Mouse (Mus musculus) midbrain, embryonic 11.5 days (tissue): ENCODE results near the gene Rnf24. TPM values are rescaled to one million over a fixed set of nuclear protein-coding genes. Genes with fewer than 3 reads are reported as not detected.

Experiments used
- ATAC-seq: fragments of 200-750 bp; cut with Nextera tagmentation; 2 replicates; pipeline ENCODE4 v1.8.0; 2017; ENCODE audit warnings: moderate TSS enrichment, moderate library complexity; ENCODE audit not compliant: low FRiP score
- DNase-seq: peaks from one replicate; pipeline ENCODE4 v3.0.0; 2015; ENCODE audit warnings: low spot score; ENCODE audit errors: missing footprints
- H3K27ac ChIP-seq: fragments of 300-500 bp; sonication (generic); 2 replicates; pipeline ENCODE4 v1.5.1; 2014; ENCODE audit warnings: low read depth, low read length
- H3K27me3 ChIP-seq: fragments of 300-500 bp; sonication (generic); 2 replicates; pipeline ENCODE4 v1.6.1; 2014; ENCODE audit warnings: mild to moderate bottlenecking, low read length, moderate library complexity, mixed read lengths; ENCODE audit not compliant: control insufficient read depth, insufficient read depth
- H3K36me3 ChIP-seq: fragments of 300-500 bp; sonication (generic); 2 replicates; pipeline ENCODE4 v1.6.1; 2014; ENCODE audit warnings: mild to moderate bottlenecking, low read length, moderate library complexity, mixed read lengths; ENCODE audit not compliant: control insufficient read depth, insufficient read depth
- H3K4me1 ChIP-seq: fragments of 300-500 bp; sonication (generic); 2 replicates; pipeline ENCODE4 v1.6.1; 2014; ENCODE audit warnings: low read length; ENCODE audit not compliant: control insufficient read depth, insufficient read depth
- H3K4me2 ChIP-seq: fragments of 300-500 bp; sonication (generic); 2 replicates; pipeline ENCODE4 v1.6.1; 2014; ENCODE audit warnings: mild to moderate bottlenecking, moderate library complexity
- H3K4me3 ChIP-seq: fragments of 300-500 bp; sonication (generic); 2 replicates; pipeline ENCODE4 v1.5.1; 2014; ENCODE audit warnings: low read depth, low read length
- H3K9ac ChIP-seq: fragments of 300-500 bp; sonication (generic); 2 replicates; pipeline ENCODE4 v1.6.1; 2014; ENCODE audit warnings: low read length
- H3K9me3 ChIP-seq: fragments of 300-500 bp; sonication (generic); 2 replicates; pipeline ENCODE4 v1.6.1; 2016; ENCODE audit warnings: low read length; ENCODE audit not compliant: control insufficient read depth
- WGBS: fragments of 180-500 bp; shearing (Covaris S2); extraction: QIAGEN DNeasy Blood & Tissue Kit; methylation state at CpG from one replicate; pipeline ENCODE4 v1.1.7; 2014; 5-methylcytosine and 5-hydroxymethylcytosine counted together
- polyA plus RNA-seq: library from polyadenylated mRNA; unstranded; fragments of >200 nt; fragmentation: Nextera tagmentation; extraction: Ambion mirVana; gene quantifications from 2 replicates; pipeline ENCODE4 v1.2.1, GENCODE M21; 2014

Rnf24 gene
- polyA plus RNA-seq, result 8.5 and 9.2 TPM in 2 replicates

DNA sequence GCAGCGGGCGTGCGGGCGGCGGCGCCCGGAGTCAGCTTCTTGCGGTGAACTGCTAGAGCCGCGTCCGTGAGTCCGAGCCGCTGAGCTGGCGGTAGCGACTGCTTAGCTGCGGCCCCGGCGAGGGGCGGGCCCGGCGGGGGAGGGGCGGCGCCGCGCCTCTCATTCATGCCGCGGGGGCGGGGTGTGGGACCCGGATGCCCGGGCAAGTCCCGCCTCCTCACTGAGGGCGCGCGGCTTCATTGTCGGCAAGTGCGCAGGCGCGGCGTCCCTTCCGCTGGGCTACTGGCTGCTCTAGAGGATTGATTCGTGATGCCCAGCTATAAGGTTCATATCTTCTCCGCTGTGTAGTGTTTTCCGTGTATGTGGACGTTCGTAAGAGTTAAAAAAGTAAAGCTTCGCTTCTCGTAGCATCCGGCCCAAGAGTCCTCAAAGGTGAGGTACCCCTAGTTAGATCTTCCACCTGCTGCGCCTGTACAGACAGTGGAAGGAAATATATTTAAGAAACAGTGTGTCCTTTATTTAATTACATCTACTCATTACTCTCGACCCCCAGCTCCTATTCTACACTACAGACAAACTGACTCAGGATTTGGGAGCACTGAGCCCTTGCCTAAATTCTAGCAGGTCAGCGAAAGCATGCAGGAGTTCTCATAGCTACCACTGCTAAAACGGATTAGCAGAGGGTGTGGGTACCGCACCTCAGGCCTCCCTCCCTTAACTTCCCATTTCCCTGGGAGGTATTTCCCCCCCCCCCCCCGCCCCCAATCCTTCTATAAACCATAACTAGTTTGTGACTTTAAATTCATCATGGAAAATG lies at the start of gene Rnf24:
Gene Rnf24, minus strand, starts transcription at position 146 of the 817 bp plus-strand sequence.
- peak; percentile 100 for DNase-seq
- Histone ChIP-seq H3K9ac (peak within 1 kb of the TSS; percentile 94), H3K27ac (peak within 1 kb of the TSS; percentile 96), H3K9me3 (no peaks in the 10 kb centered on the region), H3K4me2 (peak within 1 kb of the TSS; percentile 71), H3K27me3 (no peaks in the 10 kb centered on the region), H3K4me1 (peaks cover 5% of the 10 kb centered on the region; the same call in 1 of the 2 replicates), H3K36me3 (no peaks in the 10 kb centered on the region), H3K4me3 (peak within 1 kb of the TSS; percentile 84)
- ATAC-seq, result peak; percentile 96
- WGBS, result under 1% methylated on average over 54 of the region's 54 CpGs

DNA sequence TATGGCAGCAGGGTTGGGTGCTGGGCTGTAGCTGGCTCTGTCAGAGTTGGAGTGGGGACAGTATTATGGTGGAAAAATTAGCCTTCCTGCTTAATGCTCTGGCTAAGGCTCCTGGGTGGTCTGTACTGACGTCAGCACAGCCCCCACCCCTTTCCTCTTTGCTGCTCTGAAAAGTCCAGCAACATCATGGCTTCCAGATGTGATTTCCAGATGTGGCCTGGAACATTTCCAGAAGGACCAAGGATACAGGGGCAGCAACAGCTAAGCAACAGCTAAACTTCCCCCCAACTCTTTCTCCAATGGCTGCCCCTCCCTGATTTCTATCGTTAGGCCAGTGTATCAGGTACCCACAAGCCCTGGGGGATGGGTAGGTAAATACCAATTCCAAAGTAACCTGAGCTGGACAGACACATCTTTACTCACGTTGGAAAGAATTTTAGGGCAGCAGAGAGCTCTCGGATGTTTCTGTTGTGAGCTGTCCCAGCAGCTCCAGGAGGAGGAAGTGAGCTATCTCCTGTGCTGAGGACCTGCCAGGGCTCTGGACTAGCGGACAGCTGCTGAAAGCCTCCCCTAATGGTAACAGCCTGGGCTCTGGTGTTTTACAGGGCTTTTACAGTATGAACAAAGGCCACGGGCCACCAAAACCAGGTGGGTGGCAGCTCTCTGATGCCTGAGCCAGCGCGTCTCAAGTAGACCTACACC lies 49.3 kb upstream of the Rnf24 start:
- ATAC-seq (no peak), DNase-seq (peak; percentile 81)
- H3K9me3 ChIP-seq, result no peaks in the 10 kb centered on the region
- no peak overlapping the region for H3K27ac ChIP-seq
- no peaks in the 10 kb centered on the region for H3K36me3 ChIP-seq
- WGBS, result 77% methylated on average over 8 of the region's 8 CpGs
- H3K27me3 ChIP-seq, result peaks cover 2% of the 10 kb centered on the region; the same call in 1 of the 2 replicates
- no peaks in the 10 kb centered on the region for H3K4me1 ChIP-seq
- no peak overlapping the region for H3K4me2 ChIP-seq
- H3K4me3 ChIP-seq, result no peak overlapping the region
- no peak overlapping the region for H3K9ac ChIP-seq

DNA sequence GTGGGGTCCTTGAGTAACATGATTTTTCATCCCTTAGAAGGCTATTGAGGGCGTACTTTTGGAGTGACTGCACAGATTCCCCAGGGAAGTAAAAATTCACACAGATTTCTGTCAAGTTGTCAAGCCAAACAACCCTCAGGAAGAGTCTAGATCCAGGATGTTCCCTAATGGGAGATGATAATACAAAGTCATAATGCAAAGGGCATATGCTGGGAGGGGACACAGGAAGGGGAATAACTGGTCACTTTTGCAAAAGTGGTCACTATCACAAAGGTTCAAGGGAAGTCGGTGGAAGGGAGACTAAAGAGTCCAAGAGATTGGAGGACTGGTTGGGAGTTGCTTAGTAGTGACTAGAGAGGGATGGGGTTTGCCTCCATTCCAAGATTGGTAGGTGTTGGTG lies 48.2 kb upstream of the Rnf24 start:
- DNase-seq (no peak), ATAC-seq (no peak)
- 91% methylated on average over 2 of the region's 2 CpGs for WGBS
- no peaks in the 10 kb centered on the region for H3K9me3 ChIP-seq
- H3K4me1 ChIP-seq, result no peaks in the 10 kb centered on the region
- no peaks in the 10 kb centered on the region for H3K36me3 ChIP-seq
- no peak overlapping the region for H3K27ac ChIP-seq
- peaks cover 2% of the 10 kb centered on the region; the same call in 1 of the 2 replicates for H3K27me3 ChIP-seq
- H3K4me3 ChIP-seq, result no peak overlapping the region
- H3K4me2 ChIP-seq, result no peak overlapping the region
- H3K9ac ChIP-seq, result no peak overlapping the region

DNA sequence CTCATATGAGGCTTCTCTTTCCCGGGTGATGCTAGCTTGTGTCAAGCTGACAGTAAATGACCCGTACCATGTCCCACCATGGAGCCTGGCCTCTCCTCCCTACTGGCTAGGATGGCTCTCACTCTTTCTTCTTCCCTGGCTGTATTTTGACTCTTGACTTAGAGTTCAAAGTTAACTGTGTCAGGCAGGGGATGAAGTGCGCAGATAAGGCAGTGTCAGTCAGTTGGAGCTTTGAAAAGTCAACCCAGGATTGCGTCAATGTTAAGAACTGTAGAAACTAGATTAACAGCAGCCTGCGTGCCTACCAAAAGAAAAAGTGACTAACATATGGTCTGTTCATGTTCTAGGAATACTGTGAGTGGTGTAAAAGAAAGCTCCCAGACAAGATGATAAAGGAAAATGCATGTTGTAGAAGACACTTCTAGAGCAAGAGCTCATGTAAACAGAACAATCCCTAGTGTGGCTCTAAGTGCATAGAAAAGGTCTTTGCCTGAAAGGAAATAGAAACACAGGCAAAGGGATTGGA lies 44.7 kb upstream of the Rnf24 start:
- DNase-seq, result peak; percentile 17
- Histone ChIP-seq H3K4me1 (no peaks in the 10 kb centered on the region), H3K4me2 (no peak overlapping the region), H3K36me3 (no peaks in the 10 kb centered on the region), H3K27me3 (no peaks in the 10 kb centered on the region), H3K4me3 (no peak overlapping the region), H3K9ac (no peak overlapping the region), H3K9me3 (no peaks in the 10 kb centered on the region), H3K27ac (no peak overlapping the region)
- 93% methylated on average over 5 of the region's 5 CpGs for WGBS
- no peak for ATAC-seq

DNA sequence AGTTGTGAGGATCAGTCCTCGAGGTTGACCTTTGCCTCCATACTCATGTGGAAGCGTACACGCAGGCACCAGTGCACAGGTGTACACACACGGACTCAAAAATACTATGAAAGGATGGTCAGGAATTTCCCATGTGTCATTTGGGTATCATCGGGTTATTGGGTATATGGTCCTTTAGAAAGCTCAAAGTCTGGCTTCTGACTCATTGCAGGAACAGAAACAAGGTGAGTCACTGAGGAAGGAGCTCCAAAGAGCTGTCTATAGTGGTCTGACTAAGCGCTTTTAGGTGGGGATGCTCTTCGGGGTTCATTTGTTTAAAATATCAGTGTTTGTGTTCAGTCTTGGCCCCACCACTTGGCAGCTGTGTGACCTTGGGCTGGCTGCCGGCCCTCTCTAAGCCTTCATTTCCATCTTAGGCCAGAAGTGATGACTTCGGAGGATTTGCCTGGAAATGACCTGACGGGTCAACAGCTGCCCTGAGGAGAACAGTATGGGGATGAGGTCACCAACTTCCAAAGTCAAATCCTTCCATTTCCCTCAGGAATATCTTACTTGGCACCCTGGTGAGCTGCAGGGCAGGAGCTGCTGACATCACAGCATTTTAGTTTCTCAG lies 33.8 kb upstream of the Rnf24 start:
- DNase-seq, result no peak

DNA sequence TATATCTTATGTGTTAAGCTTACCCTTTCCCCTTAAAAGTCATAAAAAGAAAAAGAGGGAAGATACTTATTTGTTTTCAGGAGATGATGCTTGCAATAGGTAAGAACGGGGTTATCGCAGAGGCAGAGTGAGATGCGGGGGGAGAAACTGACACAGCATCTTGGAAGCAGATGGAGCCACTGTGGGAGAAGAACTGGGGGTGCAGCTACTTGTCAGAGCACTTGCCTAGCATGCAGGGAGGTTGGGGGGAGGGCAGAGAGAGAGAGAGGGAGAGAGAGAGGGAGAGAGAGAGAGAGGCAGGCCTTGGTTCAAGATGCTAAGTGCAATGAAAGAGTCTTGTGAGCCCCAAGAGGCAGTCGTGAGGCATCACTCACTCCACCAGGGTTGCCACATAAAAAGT lies 32.5 kb upstream of the Rnf24 start:
- 78% methylated on average over 4 of the region's 4 CpGs for WGBS
- Histone ChIP-seq H3K4me2 (no peak overlapping the region), H3K9ac (no peak overlapping the region), H3K36me3 (no peaks in the 10 kb centered on the region), H3K27me3 (no peaks in the 10 kb centered on the region), H3K9me3 (no peaks in the 10 kb centered on the region), H3K27ac (no peak overlapping the region), H3K4me3 (no peak overlapping the region), H3K4me1 (no peaks in the 10 kb centered on the region)
- ATAC-seq (no peak), DNase-seq (no peak)

More for the DNA sequence above, 33.8 kb upstream of the Rnf24 start:
- Histone ChIP-seq H3K4me1 (no peaks in the 10 kb centered on the region), H3K4me2 (no peak overlapping the region), H3K4me3 (no peak overlapping the region), H3K27ac (no peak overlapping the region), H3K9ac (no peak overlapping the region), H3K36me3 (no peaks in the 10 kb centered on the region), H3K9me3 (no peaks in the 10 kb centered on the region), H3K27me3 (no peaks in the 10 kb centered on the region)
- ATAC-seq, result no peak
- 86% methylated on average over 10 of the region's 10 CpGs for WGBS

DNA sequence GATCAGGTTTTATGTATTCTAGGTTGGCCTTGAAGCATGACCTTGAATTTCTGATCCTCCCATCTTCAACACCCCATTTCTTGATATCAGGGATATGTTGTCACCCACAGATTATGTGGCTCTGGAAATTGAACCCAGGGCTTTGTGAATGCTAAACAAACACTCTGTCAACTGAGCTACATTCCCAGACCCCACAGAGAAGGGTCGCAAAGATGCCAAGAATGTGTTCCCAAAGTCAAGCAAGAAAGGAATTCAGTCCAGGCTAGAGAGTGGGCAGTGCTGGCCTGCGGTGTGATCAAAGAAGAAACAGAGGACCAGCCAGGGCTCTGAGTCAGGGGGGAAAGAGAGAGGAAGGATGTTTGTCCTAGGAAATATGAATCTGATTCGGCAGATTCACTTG lies 26.8 kb upstream of the Rnf24 start:
- ATAC-seq (no peak), DNase-seq (no peak)
- no peaks in the 10 kb centered on the region for H3K4me1 ChIP-seq
- H3K9me3 ChIP-seq, result no peaks in the 10 kb centered on the region
- no peak overlapping the region for H3K4me3 ChIP-seq
- no peaks in the 10 kb centered on the region for H3K27me3 ChIP-seq
- WGBS, result 81% methylated on average over 3 of the region's 3 CpGs
- H3K27ac ChIP-seq, result no peak overlapping the region
- H3K36me3 ChIP-seq, result no peaks in the 10 kb centered on the region
- H3K9ac ChIP-seq, result no peak overlapping the region
- H3K4me2 ChIP-seq, result no peak overlapping the region

DNA sequence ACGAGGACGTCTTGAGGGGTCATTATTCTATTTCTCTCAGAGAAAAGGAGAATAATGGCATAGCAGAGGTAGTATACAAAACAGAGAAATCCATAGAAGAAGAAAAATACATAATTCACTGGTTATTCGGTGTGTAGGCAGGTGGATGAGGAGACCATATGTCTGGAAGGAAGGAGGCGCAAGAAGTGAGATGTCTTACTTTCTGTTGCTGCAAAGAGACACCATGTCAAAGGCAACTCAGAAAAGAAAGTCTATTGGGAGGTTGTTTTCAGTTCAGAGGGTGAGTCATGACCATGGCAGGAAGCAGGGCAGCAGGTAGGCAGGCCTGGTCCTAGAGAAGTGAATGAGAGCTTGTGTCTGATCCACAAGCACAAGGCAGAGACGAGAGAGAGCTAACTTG lies 26.2 kb upstream of the Rnf24 start:
- 86% methylated on average over 5 of the region's 5 CpGs for WGBS
- Histone ChIP-seq H3K4me3 (no peak overlapping the region), H3K36me3 (no peaks in the 10 kb centered on the region), H3K4me1 (no peaks in the 10 kb centered on the region), H3K9me3 (no peaks in the 10 kb centered on the region), H3K9ac (no peak overlapping the region), H3K27me3 (no peaks in the 10 kb centered on the region), H3K27ac (no peak overlapping the region), H3K4me2 (no peak overlapping the region)
- no peak for DNase-seq
- ATAC-seq, result no peak

DNA sequence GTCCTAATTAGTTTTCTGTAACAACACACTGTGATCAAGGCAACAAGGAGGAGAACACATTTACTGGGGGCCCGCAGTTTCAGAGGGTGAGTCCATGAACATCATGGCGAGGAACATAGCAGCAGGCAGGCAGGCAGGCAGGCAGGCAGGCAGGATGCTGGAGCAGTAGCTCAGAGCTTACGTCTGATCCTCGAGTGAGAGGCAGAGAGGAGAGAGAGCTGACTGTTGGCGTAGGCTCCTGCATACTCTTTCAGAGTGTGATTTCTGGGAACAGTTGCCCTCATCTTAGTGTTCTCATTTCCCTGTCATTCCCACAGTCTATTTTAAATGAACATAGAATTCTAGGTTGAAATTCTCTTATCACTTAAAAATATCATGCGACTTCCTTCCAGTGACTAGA lies 24.4 kb upstream of the Rnf24 start:
- ATAC-seq (no peak), DNase-seq (no peak)
- 77% methylated on average over 6 of the region's 6 CpGs for WGBS
- no peaks in the 10 kb centered on the region for H3K36me3 ChIP-seq
- no peaks in the 10 kb centered on the region for H3K9me3 ChIP-seq
- H3K4me3 ChIP-seq, result no peak overlapping the region
- H3K27me3 ChIP-seq, result no peaks in the 10 kb centered on the region
- H3K4me2 ChIP-seq, result no peak overlapping the region
- H3K27ac ChIP-seq, result no peak overlapping the region
- no peak overlapping the region for H3K9ac ChIP-seq
- H3K4me1 ChIP-seq, result no peaks in the 10 kb centered on the region
